Mouse (Mus musculus) CD8-positive naive resting alpha-beta T cell, adult 2 months (primary cell): ENCODE data around the gene Ociad2.

ENCODE experiments used
- DNase-seq, 2 experiments: peaks; one replicate each; pipeline ENCODE4 v3.0.0; 2022; ENCODE audit warnings: low read depth in 2 of 2, low spot score in 2 of 2

Ociad2 gene

DNA sequence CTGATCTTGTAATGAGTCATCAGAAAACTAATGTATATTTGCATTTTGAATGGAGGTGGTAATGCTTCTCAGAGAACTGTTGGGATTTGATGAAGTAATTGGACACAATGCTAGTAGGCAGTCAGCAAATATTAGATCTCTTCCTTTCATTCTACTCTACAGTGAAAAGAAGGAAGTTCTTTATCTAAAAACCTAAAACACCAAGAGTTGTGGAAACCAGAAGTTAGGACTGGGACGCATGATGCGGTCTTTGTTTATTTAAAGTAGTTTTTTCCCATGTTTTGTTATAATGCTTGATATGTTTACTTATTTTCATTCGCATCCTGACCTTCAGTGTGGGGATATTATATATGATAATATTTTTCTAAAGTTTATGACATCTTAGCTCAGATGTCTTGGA is 33.5 kb downstream of the Ociad2 start:
- DNase-seq = no peak

DNA sequence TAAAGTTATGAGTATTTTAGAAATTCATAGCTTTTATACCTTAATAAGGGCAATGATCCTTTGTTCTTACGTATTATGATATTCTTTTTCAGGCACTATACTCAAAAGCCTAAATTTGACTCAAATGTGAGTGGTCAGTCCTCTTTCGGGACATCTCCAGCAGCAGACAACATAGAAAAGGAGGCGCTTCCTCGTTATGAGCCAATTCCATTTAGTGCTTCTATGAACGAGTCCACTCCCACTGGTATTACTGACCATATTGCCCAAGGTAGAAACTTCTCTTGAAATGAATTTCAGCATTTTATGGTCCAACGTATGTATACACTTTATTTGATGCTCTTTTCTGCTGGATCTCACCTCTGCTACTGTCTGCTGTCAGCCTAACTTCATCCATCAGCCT is 34.3 kb downstream of the Ociad2 start:
- DNase-seq = no peak

DNA sequence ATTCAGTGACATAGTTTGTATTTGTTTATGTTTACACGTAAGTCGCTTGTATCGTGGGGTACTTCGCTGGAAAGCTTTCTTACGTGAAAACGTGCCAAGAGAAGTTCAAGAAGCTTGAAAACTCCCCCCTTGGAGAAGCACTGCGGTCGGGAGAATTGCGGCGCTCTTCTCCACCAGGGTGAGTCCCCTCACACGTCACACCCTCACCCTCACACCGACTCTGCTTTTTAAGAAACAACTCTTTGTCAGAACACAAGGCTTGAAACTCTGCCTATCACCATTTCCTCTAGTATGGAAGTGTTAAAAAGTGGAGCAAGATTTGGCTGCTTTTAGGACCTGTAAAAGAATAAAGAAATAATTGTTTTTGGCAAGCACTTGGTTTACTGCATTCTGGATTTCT is 36.3 kb downstream of the Ociad2 start:
- no peak for DNase-seq

DNA sequence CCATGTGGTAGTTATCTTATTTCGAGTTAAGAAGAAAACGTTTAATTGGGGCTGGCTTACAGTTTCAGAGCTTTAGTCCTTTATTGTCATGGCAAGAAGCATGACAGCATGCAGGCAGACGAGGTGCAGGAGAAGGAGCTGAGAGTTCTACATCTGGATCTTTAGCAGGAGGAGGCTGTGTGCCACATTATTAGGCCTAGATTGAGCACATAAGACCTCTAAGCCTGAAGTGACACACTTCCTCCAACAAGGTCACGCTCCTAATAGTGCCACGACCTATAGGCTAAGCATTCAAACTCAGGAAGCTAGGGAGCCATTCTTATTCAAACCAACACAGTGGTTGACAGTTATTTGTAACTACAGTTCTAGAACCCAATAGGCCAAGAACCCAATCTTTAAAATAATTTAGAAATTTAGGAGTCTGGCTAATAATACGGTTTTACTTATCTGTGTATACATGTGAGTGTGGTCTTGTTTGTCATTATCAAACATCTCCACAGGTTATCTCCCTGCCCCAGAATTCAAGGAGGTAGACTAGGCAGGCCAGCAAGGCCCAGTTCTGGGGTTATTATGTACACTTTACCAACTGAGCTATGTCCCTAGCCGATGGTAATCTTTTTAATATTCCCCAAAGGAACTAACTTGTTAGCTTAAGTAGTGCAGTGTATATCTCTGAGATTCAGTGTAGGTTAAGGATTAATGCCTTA is 39.1 kb downstream of the Ociad2 start:
- no peak for DNase-seq

DNA sequence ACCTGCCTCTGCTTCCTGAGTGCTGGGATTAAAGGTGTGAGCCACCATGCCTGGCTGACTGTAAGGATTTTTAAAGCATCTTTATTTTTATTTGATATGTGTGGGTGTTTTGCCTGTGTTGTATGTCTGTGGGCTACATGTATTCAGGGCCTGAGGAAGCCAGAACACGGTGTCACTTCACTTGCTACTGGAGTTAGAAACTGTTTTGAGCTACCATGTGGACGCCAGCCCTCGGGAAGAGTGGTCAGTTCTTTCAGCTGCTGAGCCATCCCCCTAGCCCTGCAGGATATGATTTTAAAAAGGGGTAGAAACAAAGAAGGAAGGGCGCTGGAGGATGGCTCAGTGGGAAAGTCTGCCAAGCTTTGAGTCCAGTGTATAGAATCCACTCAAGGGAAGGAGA is 44.9 kb downstream of the Ociad2 start:
- DNase-seq = no peak

DNA sequence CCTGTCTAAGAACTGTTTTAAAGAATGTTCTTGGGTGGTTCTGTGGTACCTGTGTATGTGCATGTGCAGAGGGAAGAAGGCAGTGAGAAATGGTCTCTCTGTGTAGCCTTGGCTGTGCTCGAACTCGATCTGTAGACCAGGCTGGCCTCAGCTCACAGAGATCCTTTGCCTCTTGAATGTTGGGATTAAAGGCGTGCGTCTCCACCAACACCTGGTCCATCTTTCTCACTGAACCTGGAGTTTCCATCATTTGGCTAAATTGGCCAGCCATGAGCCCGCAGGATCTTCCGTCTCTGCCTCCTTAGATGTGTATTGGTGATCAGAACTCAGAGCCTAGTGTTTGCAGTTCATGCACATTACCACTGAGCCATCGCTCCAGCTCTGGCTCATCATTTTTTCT is 45.8 kb downstream of the Ociad2 start:
- no peak for DNase-seq

DNA sequence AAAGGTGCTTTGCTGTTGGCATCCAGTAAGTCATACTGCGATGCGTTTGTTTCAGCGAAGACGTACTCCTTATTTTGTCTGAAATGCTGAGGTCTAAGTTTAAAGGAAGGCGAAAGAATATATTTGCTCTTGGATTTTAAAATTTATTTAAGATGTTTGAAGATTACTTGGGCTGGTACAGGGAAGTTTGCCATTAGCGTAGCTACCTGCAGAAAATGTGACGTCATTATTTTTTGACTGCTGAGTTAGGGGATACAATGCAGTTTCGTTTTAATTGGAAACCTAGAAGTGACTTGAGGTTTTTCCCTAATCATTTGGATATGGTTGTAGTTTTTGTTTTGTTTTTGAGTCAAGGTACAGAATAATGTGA is 47.4 kb downstream of the Ociad2 start:
- DNase-seq = no peak

DNA sequence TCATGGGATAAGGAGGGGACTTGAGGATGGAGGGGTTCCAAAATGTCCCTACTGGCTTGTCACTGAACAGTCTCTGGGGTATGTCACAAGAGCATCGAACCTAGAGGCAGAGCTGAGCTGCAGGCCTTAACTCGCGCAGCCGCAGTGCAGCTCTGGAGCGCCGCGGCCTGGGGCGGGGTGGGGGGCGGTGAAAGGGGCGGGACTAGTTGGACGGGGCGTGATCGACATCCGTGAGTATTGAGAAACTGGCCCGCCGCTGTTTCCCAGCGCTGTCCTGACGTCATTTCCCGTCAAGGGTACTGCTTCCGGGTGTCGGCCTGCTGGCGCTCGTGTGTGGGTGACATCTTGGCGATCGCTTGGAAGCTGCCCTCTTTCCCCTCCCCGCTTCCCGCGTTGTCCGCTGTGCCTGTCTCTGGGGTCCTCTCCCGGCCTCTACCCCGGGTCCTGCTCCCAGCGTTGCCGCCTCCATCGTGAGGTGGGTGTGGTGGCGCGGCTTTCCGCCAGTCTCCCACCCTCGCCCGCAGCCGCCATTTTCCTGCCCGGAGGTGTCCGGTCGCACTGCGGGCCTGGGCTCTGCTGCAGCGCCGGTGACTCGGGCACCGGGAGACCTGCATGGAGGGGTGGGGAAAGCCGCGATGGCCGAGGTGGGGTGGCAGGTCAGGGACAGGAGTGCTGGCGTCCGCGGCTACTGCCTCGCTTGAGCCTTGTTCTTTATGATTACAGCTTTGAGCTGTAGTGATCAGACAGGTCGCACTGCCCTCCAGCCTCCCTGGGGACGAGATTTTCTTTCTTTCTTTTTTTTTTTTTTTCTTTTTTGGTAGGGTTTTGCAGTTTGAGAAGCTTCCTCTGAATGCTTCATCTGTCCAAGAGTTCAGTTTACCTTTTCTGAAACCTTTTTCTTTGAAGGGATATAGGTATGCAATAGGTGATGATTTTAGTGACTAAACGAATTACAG is 48.0 kb downstream of the Ociad2 start, which contains the start of gene Ociad1:
TSS of gene Ociad1 (plus strand) at position 283 of the 956 bp plus-strand sequence.
- DNase-seq = peak; percentile 91 to 92

DNA sequence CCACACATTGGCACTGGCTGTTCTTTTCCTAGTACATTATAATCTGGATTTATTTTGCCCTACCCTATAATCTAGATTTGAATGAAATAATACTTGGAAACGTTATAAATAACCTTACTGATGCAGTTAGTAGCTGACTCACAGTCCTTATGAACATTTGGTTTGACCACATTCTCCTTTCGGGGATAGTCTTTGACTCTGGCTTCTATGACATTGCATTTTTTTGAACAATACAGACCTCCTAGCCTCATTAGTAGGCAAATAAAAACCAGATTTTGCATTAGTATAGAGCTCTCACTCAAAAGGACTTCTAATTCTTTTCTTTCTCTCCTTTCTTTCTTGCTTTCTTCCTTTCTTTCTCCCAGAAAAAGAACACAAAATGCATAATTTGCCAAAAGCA is 50.9 kb downstream of the Ociad2 start:
- DNase-seq = no peak

DNA sequence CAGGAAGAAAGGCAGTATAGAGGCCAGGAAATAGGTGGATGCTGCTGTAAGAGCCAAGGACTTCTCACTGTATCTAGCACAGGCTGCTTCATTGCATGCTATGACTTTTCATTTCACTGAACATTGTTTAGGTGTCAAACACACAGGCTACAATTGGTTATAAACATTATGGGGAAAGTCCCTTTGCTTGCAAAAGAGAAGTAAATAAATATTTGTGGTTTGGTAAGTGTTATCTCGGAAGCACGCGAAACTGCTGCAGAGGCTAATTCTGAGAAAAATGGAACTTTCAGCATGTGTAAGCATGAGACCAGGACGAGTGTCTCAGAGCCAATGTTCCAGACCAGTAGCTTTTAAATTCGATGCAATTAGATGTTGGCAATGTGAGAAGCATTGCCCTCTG is 54.2 kb downstream of the Ociad2 start:
- no peak for DNase-seq

DNA sequence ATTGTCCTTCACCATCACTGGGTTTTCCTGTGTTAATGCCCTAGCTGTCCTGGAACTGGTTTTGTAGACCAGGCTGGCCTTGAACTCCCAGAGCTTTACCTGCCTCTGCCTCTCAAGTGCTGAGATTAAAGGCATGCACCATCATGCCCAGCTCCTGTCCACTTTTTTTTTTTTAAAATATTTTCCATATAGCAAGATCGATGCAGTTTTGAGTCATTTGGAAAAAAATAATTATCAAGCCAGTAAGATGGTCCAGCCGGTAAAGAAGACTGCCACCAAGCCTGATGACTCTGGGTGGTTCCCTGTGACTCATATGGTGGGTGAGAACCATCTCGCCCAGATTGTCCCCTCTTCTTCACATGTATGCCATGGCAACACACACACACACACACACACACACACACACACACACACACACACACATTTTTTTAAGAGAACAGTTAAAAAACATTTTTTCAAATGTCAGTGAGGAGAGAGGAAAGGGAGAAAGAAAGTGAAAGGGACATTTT is 55.3 kb downstream of the Ociad2 start:
- DNase-seq = no peak

DNA sequence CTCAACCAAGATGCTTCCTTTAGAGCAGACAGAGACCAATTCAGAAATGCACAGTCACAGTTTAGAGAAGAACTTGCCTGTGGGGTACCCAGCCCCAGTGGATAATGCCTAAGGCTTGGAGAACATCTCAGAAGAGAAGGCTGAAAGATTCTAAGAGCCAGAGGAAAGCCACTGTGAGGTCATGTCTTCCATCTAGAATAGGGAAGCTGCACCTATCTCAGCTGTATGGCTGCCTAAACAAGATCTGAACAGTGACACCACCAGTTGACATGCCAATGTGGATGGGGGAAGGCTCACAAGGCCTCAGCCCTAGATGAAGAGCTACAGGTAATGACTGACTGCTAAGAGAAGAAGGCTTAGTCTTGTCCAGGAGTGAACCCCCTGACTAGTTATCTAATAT is 56.8 kb downstream of the Ociad2 start:
- DNase-seq = no peak

DNA sequence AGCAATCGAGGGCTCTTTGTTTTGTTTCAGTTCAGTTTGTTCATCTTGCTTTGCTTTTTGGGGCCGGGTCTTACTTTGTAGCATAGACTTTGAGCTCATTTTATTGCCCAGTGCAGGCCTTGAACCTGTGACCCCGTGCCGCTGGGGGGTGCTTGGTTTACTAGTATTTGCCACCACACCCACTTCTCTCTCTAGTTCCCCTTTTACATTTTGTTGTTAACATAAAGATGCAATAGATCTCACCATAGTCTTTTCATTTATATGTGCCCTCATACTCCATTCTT is 60.3 kb downstream of the Ociad2 start:
- no peak for DNase-seq

DNA sequence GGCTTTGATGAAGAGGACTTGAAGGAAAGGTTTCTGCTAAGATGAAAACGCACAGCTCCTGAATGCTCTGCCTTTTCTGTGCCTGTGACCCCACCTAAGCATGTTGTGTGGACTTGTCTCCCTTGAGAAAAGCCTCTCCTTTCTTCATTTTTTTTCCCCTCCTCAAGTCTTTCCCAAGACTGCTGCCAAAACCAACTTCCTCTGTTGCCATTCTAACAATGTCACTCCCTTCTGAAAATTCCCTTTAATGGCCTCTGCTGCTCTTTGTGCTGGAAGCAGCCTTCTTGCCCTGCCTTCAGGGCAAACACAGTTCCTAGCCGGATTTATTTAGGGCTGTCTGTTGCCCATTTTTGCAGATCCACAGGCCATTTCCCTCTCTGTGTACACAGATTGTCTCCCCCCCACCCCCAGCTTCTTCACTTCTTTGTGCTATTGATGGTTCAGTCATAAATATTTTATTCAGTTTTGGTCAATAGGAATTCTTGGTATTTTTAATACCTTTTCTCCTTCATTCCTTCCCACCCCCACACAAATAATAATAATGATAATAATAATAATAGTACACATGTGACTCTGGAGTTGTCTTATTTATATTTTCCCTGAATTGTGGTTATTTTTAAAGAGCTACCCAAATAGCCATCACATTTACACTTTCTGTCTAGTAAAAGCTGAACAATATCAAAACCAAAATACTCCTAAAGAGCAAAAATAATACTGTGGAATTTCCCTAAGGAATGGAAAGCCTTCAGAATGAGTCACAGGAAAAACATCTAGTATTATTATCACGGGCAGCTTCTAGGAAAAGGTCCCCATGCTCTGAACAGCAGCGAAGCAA is 60.9 kb downstream of the Ociad2 start:
- DNase-seq = no peak

DNA sequence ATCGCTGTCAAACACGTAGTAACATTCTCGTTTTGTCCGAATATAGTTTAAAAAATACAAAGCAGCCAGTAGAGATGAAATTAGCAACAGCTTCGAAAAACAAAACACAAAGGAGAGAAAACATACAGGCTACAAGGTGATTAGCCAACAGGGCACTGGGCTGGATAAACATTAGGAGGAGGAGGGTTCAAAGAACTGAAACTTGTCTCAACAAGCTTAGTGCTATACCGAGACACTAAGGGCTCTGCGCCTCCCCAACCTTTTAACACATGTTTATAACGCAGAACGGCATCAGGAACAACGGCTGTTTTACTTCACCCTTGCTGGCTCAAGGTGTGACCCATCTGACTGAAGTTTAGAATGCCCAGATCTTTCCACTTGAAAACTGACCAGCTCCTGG is 61.6 kb downstream of the Ociad2 start:
- DNase-seq = no peak

DNA sequence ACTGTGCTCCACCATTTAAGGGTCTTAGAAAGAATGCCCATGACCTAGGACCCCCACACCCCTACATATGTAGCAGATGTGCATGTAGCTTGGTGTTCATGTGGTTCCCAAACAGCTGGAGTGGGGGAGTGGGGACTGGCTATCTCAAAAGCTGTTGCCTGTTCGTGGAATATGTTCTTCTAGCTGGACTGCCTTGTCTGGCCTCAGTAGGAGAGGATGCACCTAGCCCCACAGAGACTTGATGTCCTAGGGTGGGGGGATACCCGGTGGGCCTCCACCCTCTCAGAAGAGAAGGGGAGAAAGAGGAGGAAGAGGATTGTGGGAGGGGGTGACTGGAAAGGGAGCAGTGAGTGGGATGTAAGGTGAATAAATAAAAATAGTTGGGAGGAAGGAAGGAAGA is 65.9 kb downstream of the Ociad2 start:
- no peak for DNase-seq

DNA sequence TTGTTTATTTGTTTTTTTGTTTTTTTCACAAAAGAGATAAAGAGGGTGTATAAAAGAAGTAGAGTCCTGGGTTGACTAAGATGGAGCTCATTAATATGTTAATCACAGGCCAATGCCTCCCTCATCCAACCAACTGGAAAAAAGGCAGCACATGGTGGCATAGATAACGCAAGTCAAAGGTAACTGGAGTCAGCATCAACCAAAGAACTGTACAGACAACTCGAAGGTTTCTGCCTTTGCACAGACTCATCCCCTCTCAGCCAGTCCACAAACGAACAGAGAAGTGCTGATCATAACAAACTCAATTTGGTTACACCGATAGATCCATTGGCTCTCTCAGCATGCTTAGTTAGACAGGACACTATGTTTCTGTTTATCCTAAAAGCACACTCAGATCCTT is 67.7 kb downstream of the Ociad2 start:
- no peak for DNase-seq
